Mouse (Mus musculus) CH12.LX (cell line): Measurements from ENCODE around the gene Cenpl. TPM values are rescaled to one million over a fixed set of nuclear protein-coding genes. Genes with fewer than 3 reads are reported as not detected.
"Not testable (repeated sequence)": the region's sequence is repeated elsewhere in the genome, so short reads cannot be mapped to it uniquely, and the experiment has no call there.

Experiments
- DNase-seq: peaks from one replicate; pipeline ENCODE4 v3.0.0-alpha.2; 2013; ENCODE audit errors: extremely low read depth
- H3K27ac ChIP-seq: 2 replicates; pipeline ENCODE4 v1.5.1; 2012; ENCODE audit warnings: low read depth, mild to moderate bottlenecking, control low read depth, moderate library complexity; ENCODE audit not compliant: insufficient read depth
- H3K27me3 ChIP-seq: replicated peaks from 2 replicates; pipeline ENCODE3; 2012; ENCODE audit warnings: inconsistent platforms
- H3K36me3 ChIP-seq, 2 experiments: replicated peaks in 1 of 2; 2 replicates each; pipeline versions ENCODE3 to v1.6.1; 2012; ENCODE audit warnings: inconsistent platforms in 1 of 2, low read length in 1 of 2, mild to moderate bottlenecking in 1 of 2, mixed read lengths in 1 of 2, moderate library complexity in 1 of 2; ENCODE audit not compliant: control insufficient read depth in 1 of 2, insufficient read depth in 1 of 2
- H3K4me1 ChIP-seq, 2 experiments: 2 replicates each; pipeline ENCODE4 v1.6.1; 2012; ENCODE audit warnings: inconsistent platforms in 1 of 2, moderate library complexity in 1 of 2; ENCODE audit not compliant: insufficient read depth in 2 of 2, control insufficient read depth in 1 of 2
- H3K4me2 ChIP-seq: 2 replicates; pipeline ENCODE4 v1.6.1; 2012; ENCODE audit warnings: low read depth, mild to moderate bottlenecking, control low read depth; ENCODE audit not compliant: poor library complexity, insufficient read depth, severe bottlenecking
- H3K4me3 ChIP-seq, 3 experiments: fragments of 150-350 bp in 1 of 3; sonication (generic) in 1 of 3; replicated peaks in 1 of 3; 2 replicates each; pipeline versions ENCODE3 to v1.5.1; 2011 to 2012; ENCODE audit warnings: low read depth in 2 of 3, low read length in 2 of 3, mild to moderate bottlenecking in 2 of 3, moderate library complexity in 2 of 3, control low read depth in 1 of 3, improper control_type of control experiment in 1 of 3, inconsistent platforms in 1 of 3, mixed read lengths in 1 of 3; ENCODE audit not compliant: poor library complexity in 1 of 3
- H3K79me2 ChIP-seq: replicated peaks from 2 replicates; pipeline ENCODE4 v1.6.1; 2012; ENCODE audit warnings: mild to moderate bottlenecking, moderate library complexity; ENCODE audit not compliant: control insufficient read depth, poor library complexity, insufficient read depth, severe bottlenecking; ENCODE audit errors: extremely low read depth
- H3K9ac ChIP-seq: 2 replicates; pipeline ENCODE4 v1.6.1; 2012; ENCODE audit warnings: low read depth, mild to moderate bottlenecking, control low read depth, moderate library complexity; ENCODE audit not compliant: insufficient read depth
- H3K9me3 ChIP-seq: replicated peaks from 2 replicates; pipeline ENCODE3; 2012; ENCODE audit warnings: low read length, inconsistent platforms, mixed read lengths
- CHD1 ChIP-seq: IDR thresholded peaks from 2 replicates; pipeline ENCODE4 v1.6.1; 2012; ENCODE audit warnings: low read depth, low read length, improper control_type of control experiment, inconsistent platforms
- ELF1 ChIP-seq: IDR thresholded peaks from 2 replicates; pipeline ENCODE4 v1.6.1; 2014; ENCODE audit warnings: low read depth, mild to moderate bottlenecking, inconsistent platforms, low read length, improper control_type of control experiment
- GABPA ChIP-seq: IDR thresholded peaks from 2 replicates; pipeline ENCODE4 v1.6.1; 2012; ENCODE audit warnings: low read depth, low read length, improper control_type of control experiment, inconsistent platforms; ENCODE audit not compliant: insufficient replicate concordance
- HCFC1 ChIP-seq: IDR thresholded peaks from 2 replicates; pipeline ENCODE4 v1.6.1; 2012; ENCODE audit warnings: low read depth, mild to moderate bottlenecking, inconsistent platforms, low read length, improper control_type of control experiment
- IRF4 ChIP-seq: IDR thresholded peaks from 2 replicates; pipeline ENCODE4 v1.6.1; 2014; ENCODE audit warnings: low read depth, mild to moderate bottlenecking, inconsistent platforms, low read length, improper control_type of control experiment
- MAX ChIP-seq: IDR thresholded peaks from 2 replicates; pipeline ENCODE4 v1.6.1; 2011; ENCODE audit warnings: low read length, improper control_type of control experiment
- MAZ ChIP-seq: IDR thresholded peaks from 2 replicates; pipeline ENCODE4 v1.6.1; 2012; ENCODE audit warnings: low read depth, mild to moderate bottlenecking, inconsistent platforms, low read length, improper control_type of control experiment, moderate library complexity
- MXI1 ChIP-seq: IDR thresholded peaks from 2 replicates; pipeline ENCODE4 v1.6.1; 2011; ENCODE audit warnings: mild to moderate bottlenecking, low read depth, low read length, improper control_type of control experiment
- POLR2AphosphoS2 ChIP-seq: IDR thresholded peaks from 2 replicates; pipeline ENCODE4 v1.6.1; 2011; ENCODE audit warnings: low read depth, low read length, improper control_type of control experiment
- UBTF ChIP-seq: IDR thresholded peaks from 2 replicates; pipeline ENCODE4 v1.6.1; 2012; ENCODE audit warnings: low read depth, mild to moderate bottlenecking, inconsistent platforms, low read length, improper control_type of control experiment, moderate library complexity
- USF1 ChIP-seq: IDR thresholded peaks from 2 replicates; pipeline ENCODE4 v1.6.1; 2014; ENCODE audit warnings: low read depth, mild to moderate bottlenecking, inconsistent platforms, low read length, improper control_type of control experiment
- USF2 ChIP-seq: conservative IDR thresholded peaks from 2 replicates; pipeline ENCODE4 v1.6.1; 2011; ENCODE audit warnings: low read depth, low read length, improper control_type of control experiment
- ZC3H11A ChIP-seq: IDR thresholded peaks from 2 replicates; pipeline ENCODE4 v1.6.1; 2012; ENCODE audit warnings: low read depth, mild to moderate bottlenecking, inconsistent platforms, low read length, improper control_type of control experiment
- ZNF384 ChIP-seq: IDR thresholded peaks from 2 replicates; pipeline ENCODE4 v1.6.1; 2012; ENCODE audit warnings: low read depth, low read length, improper control_type of control experiment, inconsistent platforms
- dilution Hi-C: fragments of 300-500 bp; cut with MboI; formaldehyde crosslinking; loops from 2 replicates; pipeline ENCODE4 v1.14.3; 2020; ENCODE audit warnings: low sequenced_read_pairs; ENCODE audit not compliant: extremely low pct_unique_long_range_greater_than_20kb, extremely low pct_ligation_motif_present
- in situ Hi-C: fragments of 300-500 bp; cut with MboI; formaldehyde crosslinking; loops from 3 replicates; pipeline ENCODE4 v1.14.3; 2019; ENCODE audit warnings: low sequenced_read_pairs, low pct_ligation_motif_present, low pct_unique_long_range_greater_than_20kb, mixed read lengths
- polyA plus RNA-seq: library from polyadenylated mRNA; unstranded; fragments of >175 nt; gene quantifications from 2 replicates; pipeline ENCODE4 v1.2.1, GENCODE M21; 2012; ENCODE audit warnings: low read depth; ENCODE audit not compliant: insufficient read length
- total RNA-seq, 2 experiments: library from RNA; depleted of rRNA; stranded (reverse); fragments of 300-350 nt in 1 of 2; fragments of >200 nt in 1 of 2; gene quantifications; 2 replicates each; pipeline ENCODE4 v1.2.3; 2012 to 2014

The Cenpl gene
- total and polyA plus RNA-seq, 3 experiments = 4.6 to 13.1 (median 11.5) TPM

GRCm38 (mm10) chr1:161070352-161071271 lies at the start of gene Cenpl, which contains the start of gene Dars2 (continued):
- no peak for TF ChIP-seq ZC3H11A
- peak; percentile 65; the same call in 1 of the 2 replicates for TF ChIP-seq CHD1

- Histone ChIP-seq H3K27me3 (no peaks in the 10 kb centered on the region), H3K27ac (no peak overlapping the region), H3K9ac (no peak overlapping the region), H3K9me3 (no peaks in the 10 kb centered on the region), H3K4me2 (no peak overlapping the region), H3K4me3 (no peak overlapping the region), H3K4me1 (peaks cover 5 to 33% of the 10 kb centered on the region in 2 experiments; a peak in 3 of 4 replicates), H3K36me3 (peaks cover 2 to 27% of the 10 kb centered on the region in 2 experiments), H3K79me2 (no peaks in the 10 kb centered on the region)
- TF ChIP-seq ZNF384 (peak; percentile 16; the same call in 1 of the 2 replicates), POLR2AphosphoS2 (no peak)
- DNase-seq = no peak
- in situ Hi-C loops (no loop called here), dilution Hi-C loops (no loop called here)
Observed at GRCm38 (mm10) chr1:161025410-161026210, 44.9 kb upstream of the Cenpl start.

- Histone ChIP-seq H3K27me3 (no peaks in the 10 kb centered on the region), H3K9ac (no peak overlapping the region), H3K27ac (no peak overlapping the region), H3K36me3 (peaks cover 9 to 33% of the 10 kb centered on the region in 2 experiments), H3K9me3 (no peaks in the 10 kb centered on the region), H3K4me2 (no peak overlapping the region), H3K4me1 (peaks cover 5 to 45% of the 10 kb centered on the region in 2 experiments; a peak in 3 of 4 replicates), H3K4me3 (no peak overlapping the region), H3K79me2 (no peaks in the 10 kb centered on the region)
- DNase-seq = peak; percentile 39
- in situ Hi-C loops (no loop called here), dilution Hi-C loops (no loop called here)
- no peak for TF ChIP-seq MAZ
- TF ChIP-seq USF1 = no peak
- TF ChIP-seq CHD1 = no peak
- TF ChIP-seq ELF1 = no peak
- TF ChIP-seq HCFC1 = no peak
- TF ChIP-seq GABPA = no peak
- TF ChIP-seq IRF4 = no peak
- TF ChIP-seq USF2 = no peak
- no peak for TF ChIP-seq MAX
- no peak for TF ChIP-seq UBTF
- no peak for TF ChIP-seq MXI1
Observed at GRCm38 (mm10) chr1:161027196-161027595, 43.3 kb upstream of the Cenpl start.

- H3K27ac ChIP-seq, H3K4me3 ChIP-seq, dilution Hi-C loops, H3K9me3 ChIP-seq, H3K4me2 ChIP-seq, H3K27me3 ChIP-seq, in situ Hi-C loops, H3K79me2 ChIP-seq, H3K9ac ChIP-seq, DNase-seq: not testable (repeated sequence)
- Histone ChIP-seq H3K36me3 (peaks cover 11 to 38% of the 10 kb centered on the region in 2 experiments), H3K4me1 (peaks cover 5 to 55% of the 10 kb centered on the region in 2 experiments; a peak in 3 of 4 replicates)
Observed at GRCm38 (mm10) chr1:161028427-161028826, 42.1 kb upstream of the Cenpl start.
